Mouse (Mus musculus): ENCODE data around the gene Ift74. TPM values are rescaled to one million over a fixed set of nuclear protein-coding genes. Genes with fewer than 3 reads are reported as not detected.

Gene Ift74
- polyA plus RNA-seq, 1 experiment from 2014 or later, result 59.6 TPM

GRCm38 (mm10) chr4:94711426-94711825, 97.1 kb downstream of the Ift74 start:
- DNase-seq (ENCODE audit: low spot score), result no peak
- H3K4me3 ChIP-seq, result no peak overlapping the region
- H3K27me3 ChIP-seq (ENCODE audit: low read depth, poor library complexity, severe bottlenecking), result no peaks in the 10 kb centered on the region
- no peaks in the 10 kb centered on the region; the same call in 1 of the 2 replicates for H3K4me1 ChIP-seq
- H3K9me3 ChIP-seq (replicated peaks), result no peaks in the 10 kb centered on the region
- no peaks in the 10 kb centered on the region for H3K36me3 ChIP-seq
- H3K27ac ChIP-seq (replicated peaks), result no peak overlapping the region
- 84% methylated on average over 4 of the region's 4 CpGs for WGBS

- DNase-seq (ENCODE audit: low spot score), result no peak
- Histone ChIP-seq H3K27me3 (ENCODE audit: low read depth, poor library complexity, severe bottlenecking) (no peaks in the 10 kb centered on the region), H3K4me3 (no peak overlapping the region), H3K4me1 (no peaks in the 10 kb centered on the region; the same call in 1 of the 2 replicates), H3K27ac (replicated peaks) (no peak overlapping the region), H3K36me3 (no peaks in the 10 kb centered on the region), H3K9me3 (replicated peaks) (no peaks in the 10 kb centered on the region)
These were observed 99.5 kb downstream of the Ift74 start for GRCm38 (mm10) chr4:94713741-94714140.

GRCm38 (mm10) chr4:94715166-94715565, 100.9 kb downstream of the Ift74 start:
- H3K4me3 ChIP-seq, result no peak overlapping the region
- no peak for DNase-seq (ENCODE audit: low spot score)
- H3K36me3 ChIP-seq, result no peaks in the 10 kb centered on the region
- no peak overlapping the region for H3K27ac ChIP-seq (replicated peaks)
- no peaks in the 10 kb centered on the region for H3K9me3 ChIP-seq (replicated peaks)
- no peaks in the 10 kb centered on the region; the same call in 1 of the 2 replicates for H3K4me1 ChIP-seq
- H3K27me3 ChIP-seq (ENCODE audit: low read depth, poor library complexity, severe bottlenecking), result no peaks in the 10 kb centered on the region
- 55% methylated on average over 6 of the region's 6 CpGs for WGBS

GRCm38 (mm10) chr4:94725799-94726198, 111.5 kb downstream of the Ift74 start:
- WGBS, result 75% methylated on average over 4 of the region's 4 CpGs
- DNase-seq (ENCODE audit: low spot score), result no peak
- H3K4me1 ChIP-seq, result no peaks in the 10 kb centered on the region
- H3K27ac ChIP-seq (replicated peaks), result no peak overlapping the region
- H3K9me3 ChIP-seq (replicated peaks), result no peaks in the 10 kb centered on the region
- H3K36me3 ChIP-seq, result no peaks in the 10 kb centered on the region
- no peaks in the 10 kb centered on the region for H3K27me3 ChIP-seq (ENCODE audit: low read depth, poor library complexity, severe bottlenecking)
- H3K4me3 ChIP-seq, result no peak overlapping the region

GRCm38 (mm10) chr4:94732721-94733120, 118.4 kb downstream of the Ift74 start:
- no peak overlapping the region for H3K4me3 ChIP-seq
- no peak overlapping the region for H3K27ac ChIP-seq (replicated peaks)
- no peaks in the 10 kb centered on the region for H3K9me3 ChIP-seq (replicated peaks)
- H3K27me3 ChIP-seq (ENCODE audit: low read depth, poor library complexity, severe bottlenecking), result no peaks in the 10 kb centered on the region
- no peaks in the 10 kb centered on the region for H3K36me3 ChIP-seq
- no peak for DNase-seq (ENCODE audit: low spot score)
- no peaks in the 10 kb centered on the region for H3K4me1 ChIP-seq

- peaks cover 3% of the 10 kb centered on the region; the same call in 1 of the 2 replicates for H3K4me1 ChIP-seq
- H3K27me3 ChIP-seq (ENCODE audit: low read depth, poor library complexity, severe bottlenecking), result no peaks in the 10 kb centered on the region
- DNase-seq (ENCODE audit: low spot score), result no peak
- no peak overlapping the region for H3K27ac ChIP-seq (replicated peaks)
- no peak overlapping the region for H3K4me3 ChIP-seq
- no peaks in the 10 kb centered on the region for H3K9me3 ChIP-seq (replicated peaks)
- H3K36me3 ChIP-seq, result no peaks in the 10 kb centered on the region
- 74% methylated on average over 5 of the region's 5 CpGs for WGBS
These were observed 123.3 kb downstream of the Ift74 start for GRCm38 (mm10) chr4:94737326-94738295.

- DNase-seq (ENCODE audit: low spot score), result no peak
- Histone ChIP-seq H3K9me3 (replicated peaks) (no peaks in the 10 kb centered on the region), H3K27ac (replicated peaks) (no peak within 1 kb of the TSS), H3K36me3 (no peaks in the 10 kb centered on the region), H3K4me3 (no peak within 1 kb of the TSS), H3K4me1 (peaks cover 3% of the 10 kb centered on the region; the same call in 1 of the 2 replicates), H3K27me3 (ENCODE audit: low read depth, poor library complexity, severe bottlenecking) (no peaks in the 10 kb centered on the region)
- 78% methylated on average over 16 of the region's 16 CpGs for WGBS
These were observed 124.8 kb downstream of the Ift74 start, which contains the start of gene Tek for GRCm38 (mm10) chr4:94738838-94739731. Gene Tek, plus strand, starts transcription at chr4:94739289.

GRCm38 (mm10) chr4:94741824-94742223, 127.5 kb downstream of the Ift74 start:
- H3K27ac ChIP-seq (replicated peaks), result no peak overlapping the region
- WGBS, result 87% methylated on average over 1 of the region's 1 CpGs
- H3K4me1 ChIP-seq, result peaks cover 14% of the 10 kb centered on the region
- H3K4me3 ChIP-seq, result no peak overlapping the region
- H3K27me3 ChIP-seq (ENCODE audit: low read depth, poor library complexity, severe bottlenecking), result no peaks in the 10 kb centered on the region
- no peak for DNase-seq (ENCODE audit: low spot score)
- H3K9me3 ChIP-seq (replicated peaks), result no peaks in the 10 kb centered on the region
- no peaks in the 10 kb centered on the region for H3K36me3 ChIP-seq

MicroRNA genes within 50 kb of the gene (microRNA counts, 519-probe panel; counts per million panel counts)
- microRNA mmu-miR-872, result 7,497 counts per million, percentile 78 among the panel's probes with 10 or more counts

Small RNAs within 50 kb of the gene (microRNA-seq; reads per million reads assigned to microRNA genes)
- 6,553 reads per million, percentile 91 among the genes with 10 or more reads in this experiment for gene Mir872

Other genes starting within 250 kb of the Ift74 start
- gene Gm10306, start 57.9 kb upstream of the Ift74 start, polyA plus RNA-seq (2016; fragmentation: Nextera tagmentation; extraction: Ambion mirVana), result 0.52 TPM in 1 of 2 replicates, not detected in the other
- gene Caap1, start 57.7 kb upstream of the Ift74 start, polyA plus RNA-seq (2016; fragmentation: Nextera tagmentation; extraction: Ambion mirVana), result 24.4 and 27.8 TPM in 2 replicates
- 92.6 and 95.1 TPM in 2 replicates for gene Plaa, start 11.2 kb upstream of the Ift74 start, polyA plus RNA-seq (2016; fragmentation: Nextera tagmentation; extraction: Ambion mirVana)
- gene Lrrc19, start 35.7 kb downstream of the Ift74 start, polyA plus RNA-seq (2016; fragmentation: Nextera tagmentation; extraction: Ambion mirVana), result 1.1 and 1.3 TPM in 2 replicates
- gene Tek, start 124.8 kb downstream of the Ift74 start, polyA plus RNA-seq (2016; fragmentation: Nextera tagmentation; extraction: Ambion mirVana), result 8.5 and 8.8 TPM in 2 replicates

Measured in midbrain, embryonic 10.5 days (tissue).